Mouse (Mus musculus) layer of hippocampus, adult 2 months (tissue): Measurements from ENCODE around the gene Mrm2. TPM values are rescaled to one million over a fixed set of nuclear protein-coding genes. Genes with fewer than 3 reads are reported as not detected.

ENCODE experiments used
- DNase-seq, 2 experiments: peaks; one replicate each; pipeline ENCODE4 v3.0.0; 2022; ENCODE audit warnings: low spot score in 2 of 2
- H3K27ac ChIP-seq: fragments of 200-600 bp; 2 replicates; pipeline ENCODE4 v1.8.1; 2022
- H3K4me3 ChIP-seq: fragments of 200-600 bp; 2 replicates; pipeline ENCODE4 v1.8.1; 2022; ENCODE audit warnings: mild to moderate bottlenecking
- CTCF ChIP-seq: fragments of 200-600 bp; conservative IDR thresholded peaks from 2 replicates; pipeline ENCODE4 v1.8.1; 2022; ENCODE audit warnings: antibody characterized with exemption, mild to moderate bottlenecking, moderate library complexity
- total RNA-seq, 2 experiments: library from RNA; stranded (reverse); gene quantifications; 2 replicates each; pipeline ENCODE4 v1.2.3; 2021

Mrm2 gene
- total RNA-seq, 2 experiments from 2014 or later, result 9.1 to 10.0 TPM

DNA sequence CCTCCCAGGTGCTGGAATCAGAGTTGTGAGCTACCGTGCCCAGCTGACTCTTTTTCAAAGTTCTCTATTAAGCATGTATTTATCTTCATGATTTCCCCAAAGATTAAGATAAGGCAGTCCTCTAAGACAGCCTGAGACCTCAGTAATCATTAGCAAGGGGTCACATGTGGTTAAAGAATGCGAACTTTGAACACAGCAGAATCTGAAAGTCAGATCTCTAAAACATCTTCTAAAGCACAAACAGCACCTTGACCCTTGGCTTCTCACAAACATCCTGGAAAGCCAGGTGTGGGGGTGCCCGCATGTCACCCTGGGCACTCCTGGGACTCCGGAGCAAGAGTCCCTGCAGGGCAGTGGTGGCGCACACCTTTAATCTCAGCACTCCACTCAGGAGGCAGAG, 32.7 kb upstream of the Mrm2 start:
- TF ChIP-seq CTCF, result no peak
- DNase-seq, result no peak
- Histone ChIP-seq H3K4me3 (no peak overlapping the region), H3K27ac (no peak overlapping the region)

DNA sequence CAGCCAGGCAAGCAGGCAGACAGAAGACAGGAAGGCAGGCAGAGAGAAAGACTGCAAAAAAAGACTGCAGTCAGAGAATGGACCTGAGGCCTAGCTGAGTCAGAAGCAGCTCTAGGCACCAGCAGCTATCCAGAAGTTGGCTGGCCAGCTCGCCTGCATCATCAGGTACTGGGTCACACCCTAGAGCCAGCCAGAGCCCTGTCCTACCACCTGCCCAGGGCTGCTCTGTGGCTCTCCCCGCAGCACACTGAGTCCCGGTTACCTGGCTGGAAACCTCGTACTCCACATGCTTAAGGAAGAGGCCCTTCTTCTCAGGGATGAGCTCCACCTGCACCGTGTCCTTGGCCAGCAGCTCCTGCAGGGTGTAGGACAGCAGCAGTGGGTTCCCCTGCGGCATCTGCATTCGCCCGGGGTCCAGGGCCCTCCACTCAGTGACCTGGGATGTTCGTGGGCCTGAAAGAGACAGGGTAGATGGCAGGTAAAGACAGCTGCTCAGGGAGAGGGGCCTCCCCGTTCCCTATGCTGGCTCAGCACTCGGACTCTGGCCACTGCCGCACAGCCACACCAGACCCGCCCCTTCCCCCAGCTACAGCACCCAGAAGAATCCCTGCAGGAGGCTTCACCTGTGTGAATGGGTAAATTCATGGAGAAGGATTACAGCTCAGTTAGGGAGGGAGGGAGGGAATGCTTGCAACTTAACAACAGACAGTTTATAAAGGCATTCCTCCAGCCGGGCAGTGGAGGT, 28.4 kb upstream of the Mrm2 start:
- DNase-seq, result no peak
- H3K4me3 ChIP-seq, result no peak overlapping the region
- no peak overlapping the region for H3K27ac ChIP-seq
- no peak for TF ChIP-seq CTCF

DNA sequence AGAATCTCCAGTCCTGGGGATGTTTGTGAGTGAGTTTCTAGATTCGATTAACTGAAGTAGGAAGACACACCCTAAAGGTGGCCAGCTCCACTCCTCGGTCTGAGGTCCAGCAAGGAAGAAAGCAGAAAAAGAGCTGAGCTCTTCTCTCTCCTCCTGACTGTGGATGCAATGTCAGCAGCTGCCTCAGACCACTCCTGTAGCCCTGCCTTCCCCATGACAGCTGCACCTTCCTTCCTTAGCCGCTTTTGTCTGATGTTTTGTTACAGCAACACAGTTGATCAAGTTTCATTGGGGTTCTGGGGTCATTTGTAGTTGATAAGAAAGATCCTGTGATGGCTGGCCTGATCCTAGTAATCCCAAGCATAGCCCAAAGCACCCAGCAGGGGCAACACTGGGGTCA, 25.8 kb upstream of the Mrm2 start:
- DNase-seq, result no peak
- TF ChIP-seq CTCF, result no peak
- Histone ChIP-seq H3K4me3 (no peak overlapping the region), H3K27ac (no peak overlapping the region)

DNA sequence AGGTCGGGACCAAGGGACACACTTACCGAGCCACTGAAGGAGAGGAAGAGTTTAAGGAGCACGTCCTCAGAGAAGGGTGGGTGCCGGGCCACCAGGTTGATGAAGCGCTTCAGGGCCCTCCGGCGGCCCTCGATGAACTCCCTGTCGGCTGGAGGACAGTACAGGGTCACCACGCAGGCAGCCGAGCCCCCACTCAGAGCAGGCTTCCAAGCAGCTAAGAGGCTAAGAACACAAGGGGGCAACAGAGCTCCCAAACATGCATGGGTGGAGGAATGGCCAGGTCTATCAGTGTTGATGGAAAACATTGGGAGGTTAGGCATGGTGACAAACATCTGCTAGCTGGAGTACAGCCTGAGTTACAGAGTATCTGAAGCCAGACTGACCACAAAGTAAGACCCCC, 24.2 kb upstream of the Mrm2 start:
- peak; percentile 14; the same call in 1 of the 2 replicates for TF ChIP-seq CTCF
- H3K27ac ChIP-seq, result no peak overlapping the region
- no peak overlapping the region for H3K4me3 ChIP-seq
- DNase-seq, result no peak

DNA sequence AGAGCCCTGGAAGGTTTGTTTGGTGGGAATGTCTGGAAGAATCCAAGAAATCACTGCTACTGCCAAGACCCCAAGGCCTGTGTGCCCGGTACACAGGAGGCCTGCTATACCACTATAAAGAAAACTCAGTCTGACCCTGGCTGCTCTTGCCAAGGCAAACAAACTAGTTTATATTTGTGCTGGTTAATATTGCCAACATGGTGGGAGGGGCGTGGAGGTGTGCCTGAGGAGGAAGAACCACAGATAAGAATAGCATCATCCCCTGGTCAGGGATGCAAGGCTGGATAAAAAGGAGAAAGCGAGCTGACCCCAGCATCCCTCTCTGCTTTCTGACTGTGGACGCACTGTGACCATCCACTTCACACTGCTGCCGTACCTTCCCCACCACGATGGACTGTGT, 20.7 kb upstream of the Mrm2 start:
- DNase-seq, result no peak
- no peak for TF ChIP-seq CTCF
- H3K27ac ChIP-seq, result no peak overlapping the region
- H3K4me3 ChIP-seq, result no peak overlapping the region

DNA sequence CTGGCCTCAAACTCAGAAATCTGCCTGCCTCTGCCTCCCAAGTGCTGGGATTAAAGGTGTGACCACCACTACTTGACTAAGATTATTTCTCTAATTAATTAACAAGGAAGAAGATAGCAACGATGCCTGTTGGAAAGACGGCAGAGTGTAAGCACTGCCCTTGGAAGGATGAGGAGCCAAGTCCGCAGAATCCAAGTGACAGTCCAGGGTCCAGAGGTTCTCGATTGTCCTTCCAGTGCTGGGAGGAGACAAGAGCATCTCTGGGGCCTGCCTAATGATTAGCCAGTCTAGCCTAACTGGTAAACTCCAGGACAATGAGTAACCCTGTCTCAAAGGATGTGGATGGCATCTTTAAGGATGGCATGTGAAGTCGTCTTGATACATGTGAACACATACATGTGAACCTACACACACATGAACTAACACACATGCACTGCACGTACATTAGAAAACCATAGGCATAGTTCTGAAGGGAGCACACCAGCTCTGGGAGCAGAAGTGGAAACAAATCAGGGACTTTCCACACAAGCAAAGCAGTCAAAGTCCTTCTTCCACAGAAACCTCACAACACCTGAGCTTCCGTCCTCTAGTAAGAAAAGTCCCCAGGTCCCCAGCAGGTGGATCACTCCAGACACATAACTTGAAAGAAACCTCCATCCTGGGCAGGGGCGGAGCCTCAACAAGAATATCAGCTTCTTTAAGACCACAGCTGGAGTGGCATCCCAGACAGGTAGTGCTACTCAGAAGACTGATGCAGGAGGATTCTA, 19.2 kb upstream of the Mrm2 start:
- Histone ChIP-seq H3K27ac (no peak overlapping the region), H3K4me3 (no peak overlapping the region)
- no peak for TF ChIP-seq CTCF
- no peak for DNase-seq

DNA sequence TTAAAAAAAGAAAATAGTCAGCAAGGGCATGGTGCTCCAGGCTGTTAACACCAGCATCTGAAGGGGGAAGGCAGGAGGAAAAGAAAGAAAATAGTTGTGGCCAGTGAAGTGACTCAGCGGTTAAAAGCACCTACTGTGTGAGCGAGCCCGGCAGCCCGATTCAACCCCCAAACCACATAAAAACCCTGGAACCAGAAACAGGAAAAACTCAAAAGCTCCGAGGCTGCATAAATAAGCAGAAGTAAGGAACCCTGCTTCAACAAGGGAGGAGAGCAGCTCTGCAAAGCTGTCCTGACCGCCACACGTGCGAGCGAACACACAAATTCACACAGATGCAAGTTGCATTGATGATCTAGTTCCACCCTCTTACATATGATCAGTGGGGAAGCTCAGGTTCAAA, 18.2 kb upstream of the Mrm2 start:
- Histone ChIP-seq H3K4me3 (no peak overlapping the region), H3K27ac (no peak overlapping the region)
- DNase-seq, result no peak
- TF ChIP-seq CTCF, result no peak

DNA sequence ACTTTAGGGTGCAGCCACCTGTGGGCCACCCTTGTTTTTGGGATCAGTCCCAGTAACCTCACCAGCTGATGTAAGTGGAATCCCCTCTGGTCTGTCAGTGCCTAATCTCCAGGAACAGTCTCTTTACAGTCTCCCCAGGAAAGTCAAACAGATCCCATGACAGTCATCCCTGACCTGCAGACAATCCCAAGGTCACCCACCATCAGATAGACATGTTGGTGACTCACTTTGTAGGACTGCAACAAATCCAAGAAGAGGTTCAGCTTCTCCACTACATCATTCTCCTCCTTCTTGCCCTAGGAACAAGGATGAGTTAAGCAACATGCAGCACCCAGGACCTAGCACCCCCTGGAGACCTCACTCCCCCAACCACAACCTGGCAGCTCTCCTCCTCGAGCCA, 14.4 kb upstream of the Mrm2 start:
- H3K4me3 ChIP-seq, result no peak overlapping the region
- no peak for TF ChIP-seq CTCF
- DNase-seq, result no peak
- H3K27ac ChIP-seq, result no peak overlapping the region

DNA sequence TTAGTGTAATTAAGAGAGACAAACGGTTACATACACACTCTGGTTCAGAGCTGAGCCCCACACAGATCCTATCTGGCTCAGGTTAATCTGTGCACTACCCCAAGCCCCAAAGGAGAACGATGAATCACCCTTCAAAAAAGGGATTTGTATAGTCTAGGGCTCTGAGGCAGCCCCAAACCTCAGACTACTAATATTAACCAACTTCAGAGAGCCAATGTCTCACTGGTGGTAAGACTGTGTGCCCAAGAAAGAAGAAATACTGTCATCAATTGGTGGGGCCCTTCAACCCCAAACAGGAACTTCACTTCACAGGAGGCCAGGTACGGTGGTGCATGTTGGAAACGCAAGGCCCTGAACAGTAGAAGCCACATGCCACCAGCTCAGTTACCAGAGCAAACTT, 13.5 kb upstream of the Mrm2 start:
- Histone ChIP-seq H3K27ac (no peak overlapping the region), H3K4me3 (no peak overlapping the region)
- TF ChIP-seq CTCF, result no peak
- DNase-seq, result no peak

DNA sequence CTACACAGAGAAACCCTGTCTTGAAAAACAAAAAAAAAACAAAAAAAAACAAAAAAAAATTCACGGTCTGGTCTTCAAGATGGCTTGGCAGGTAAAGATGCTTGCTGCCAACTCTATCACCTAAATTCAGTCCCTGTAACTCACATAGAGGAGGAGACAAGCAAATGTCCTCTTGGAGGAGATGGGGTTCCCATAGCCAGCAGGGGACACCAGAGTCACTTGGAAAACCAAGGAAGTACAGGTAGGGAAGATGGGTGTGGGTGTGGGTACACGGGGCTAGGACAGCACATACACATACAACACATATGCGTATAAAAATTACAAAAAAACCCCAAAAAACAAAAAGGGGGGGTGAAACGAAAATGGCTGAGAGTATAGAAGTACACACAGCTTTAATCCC, 11.2 kb upstream of the Mrm2 start:
- peak; percentile 21; the same call in 1 of the 2 replicates for TF ChIP-seq CTCF
- Histone ChIP-seq H3K4me3 (no peak overlapping the region), H3K27ac (no peak overlapping the region)
- no peak for DNase-seq

DNA sequence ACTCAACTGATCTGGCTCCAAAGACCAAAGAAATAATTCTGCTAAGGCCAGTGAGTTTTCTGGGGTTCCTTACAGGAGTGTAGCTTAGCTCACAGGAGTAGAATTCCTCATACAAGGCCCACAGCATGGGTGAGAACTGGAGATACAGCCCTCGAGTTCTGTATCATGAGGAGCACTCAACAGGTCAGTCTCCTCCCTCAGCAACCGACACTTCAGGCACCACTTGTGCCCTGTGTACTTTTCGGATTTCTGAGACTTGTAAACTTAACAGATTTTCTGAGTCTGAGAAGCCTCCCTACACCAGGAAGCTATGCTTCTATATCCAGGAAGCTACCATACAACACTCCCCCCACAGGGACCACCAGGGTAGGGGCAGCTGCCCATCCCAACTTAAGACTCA, 8.1 kb upstream of the Mrm2 start:
- Histone ChIP-seq H3K27ac (no peak overlapping the region), H3K4me3 (no peak overlapping the region)
- no peak for TF ChIP-seq CTCF
- DNase-seq, result no peak

DNA sequence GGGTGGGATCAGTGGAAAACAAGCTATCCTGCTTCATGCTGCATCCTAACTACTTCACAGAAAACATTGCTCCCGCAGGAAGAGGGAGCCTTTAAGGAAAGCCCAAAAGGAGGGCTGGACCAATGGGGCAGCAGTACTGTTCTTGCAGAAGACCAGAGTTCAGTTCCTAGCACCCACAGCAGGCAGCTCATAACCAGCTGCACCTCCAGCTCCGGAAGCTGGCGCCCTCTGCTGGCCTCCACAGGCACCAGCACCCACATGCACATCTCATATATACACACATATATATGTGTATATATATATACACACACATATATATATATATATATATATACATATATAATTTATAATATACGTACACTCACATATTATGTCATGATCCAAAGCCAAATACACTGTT, 7.1 kb upstream of the Mrm2 start:
- DNase-seq, result no peak
- peak; percentile 34 for TF ChIP-seq CTCF
- H3K4me3 ChIP-seq, result no peak overlapping the region
- H3K27ac ChIP-seq, result no peak overlapping the region

DNA sequence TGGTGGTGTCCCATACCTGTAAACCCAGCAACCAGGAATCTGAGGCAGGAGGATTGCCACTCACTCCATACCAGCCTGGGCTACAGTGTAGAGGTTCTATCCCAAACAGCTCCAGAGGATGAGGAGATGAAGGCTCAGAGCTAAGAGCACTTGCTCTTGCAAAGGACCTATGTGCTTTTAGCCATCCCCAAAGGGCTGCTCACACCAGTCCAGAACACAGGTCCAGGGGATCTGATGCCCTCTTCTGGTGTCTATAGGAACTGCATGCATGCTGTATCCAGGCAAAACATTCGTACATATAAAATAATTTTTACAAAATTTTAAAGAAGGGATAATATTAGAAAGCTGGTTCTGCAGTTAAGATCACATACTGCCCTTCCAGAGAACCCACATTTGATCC, 5.0 kb upstream of the Mrm2 start:
- TF ChIP-seq CTCF, result peak; percentile 94
- peak in 1 of 2 experiments; percentile 46 for DNase-seq

DNA sequence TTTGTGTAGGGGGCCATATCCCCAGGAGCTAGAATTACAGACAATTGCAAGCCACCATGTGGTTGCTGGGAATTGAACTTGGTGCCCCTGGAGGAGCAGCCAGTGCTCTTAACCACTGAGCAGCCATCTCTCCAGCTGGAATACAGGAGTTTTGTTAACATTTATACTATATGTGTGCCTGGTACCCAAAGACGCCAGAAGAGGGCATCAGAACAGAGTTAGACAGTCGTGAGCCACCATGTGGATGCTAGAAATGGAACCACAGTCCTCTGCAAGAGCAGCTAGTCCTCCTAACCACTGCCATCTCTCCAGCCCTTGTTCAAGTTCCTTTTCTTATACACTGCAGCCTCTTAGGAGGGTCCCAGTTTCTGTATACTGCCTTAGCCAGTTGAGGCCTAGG, 1.9 kb upstream of the Mrm2 start:
- DNase-seq, result no peak
- Histone ChIP-seq H3K27ac (no peak overlapping the region), H3K4me3 (no peak overlapping the region)
- TF ChIP-seq CTCF, result peak; percentile 60

More for the DNA sequence above, 5.0 kb upstream of the Mrm2 start:
- Histone ChIP-seq H3K4me3 (no peak overlapping the region), H3K27ac (no peak overlapping the region)
